Mouse (Mus musculus) hindbrain, embryonic 13.5 days (tissue): ENCODE results near the gene Arhgdia. TPM values are rescaled to one million over a fixed set of nuclear protein-coding genes. Genes with fewer than 3 reads are reported as not detected.
A peak's percentile ranks its signal among the peaks of the same experiment; 100 is the strongest.

Experiments
- ATAC-seq: fragments of 200-750 bp; cut with Nextera tagmentation; 2 replicates; pipeline ENCODE4 v1.8.0; 2017; ENCODE audit warnings: moderate TSS enrichment; ENCODE audit not compliant: low FRiP score
- H3K27ac ChIP-seq: fragments of 300-500 bp; sonication (generic); 2 replicates; pipeline ENCODE4 v1.5.1; 2015; ENCODE audit warnings: inconsistent platforms, mild to moderate bottlenecking, moderate library complexity
- H3K27me3 ChIP-seq: fragments of 300-500 bp; sonication (generic); 2 replicates; pipeline ENCODE4 v1.6.1; 2015; ENCODE audit warnings: mild to moderate bottlenecking, inconsistent platforms
- H3K36me3 ChIP-seq: fragments of 300-500 bp; sonication (generic); 2 replicates; pipeline ENCODE4 v1.6.1; 2015; ENCODE audit warnings: mild to moderate bottlenecking, inconsistent platforms
- H3K4me1 ChIP-seq: fragments of 300-500 bp; sonication (generic); replicated peaks from 2 replicates; pipeline ENCODE4 v1.6.1; 2015; ENCODE audit warnings: inconsistent platforms
- H3K4me2 ChIP-seq: fragments of 300-500 bp; sonication (generic); 2 replicates; pipeline ENCODE4 v1.6.1; 2015; ENCODE audit warnings: inconsistent platforms, mild to moderate bottlenecking, moderate library complexity
- H3K4me3 ChIP-seq: fragments of 300-500 bp; sonication (generic); 2 replicates; pipeline ENCODE4 v1.5.1; 2015; ENCODE audit warnings: mild to moderate bottlenecking, inconsistent platforms
- H3K9ac ChIP-seq: fragments of 300-500 bp; sonication (generic); 2 replicates; pipeline ENCODE4 v1.6.1; 2015; ENCODE audit warnings: mild to moderate bottlenecking, inconsistent platforms
- H3K9me3 ChIP-seq: fragments of 300-500 bp; sonication (generic); 2 replicates; pipeline ENCODE4 v1.6.1; 2016; ENCODE audit warnings: inconsistent platforms
- WGBS: fragments of 180-500 bp; shearing (Covaris S2); methylation state at CpG from one replicate; pipeline ENCODE4 v1.1.7; 2015; 5-methylcytosine and 5-hydroxymethylcytosine counted together
- polyA plus RNA-seq: library from polyadenylated mRNA; unstranded; fragments of >200 nt; fragmentation: Nextera tagmentation; extraction: Ambion mirVana; gene quantifications from 2 replicates; pipeline ENCODE4 v1.2.1, GENCODE M21; 2015

Arhgdia gene
- polyA plus RNA-seq, 1 experiment from 2014 or later: 471 TPM

GRCm38 (mm10) chr11:120622805-120623204 lies 41.4 kb upstream of the Arhgdia start:
- peaks cover 69% of the 10 kb centered on the region for H3K36me3 ChIP-seq

GRCm38 (mm10) chr11:120620195-120620594 lies 38.8 kb upstream of the Arhgdia start:
- Histone ChIP-seq H3K36me3 (peaks cover 55% of the 10 kb centered on the region), H3K27me3 (no peaks in the 10 kb centered on the region), H3K9me3 (no peaks in the 10 kb centered on the region), H3K4me3 (no peak overlapping the region), H3K4me1 (peaks cover 40% of the 10 kb centered on the region), H3K9ac (0 out of 2 replicates have a peak overlapping the region, but pooled peaks have one; percentile 13), H3K4me2 (no peak overlapping the region), H3K27ac (no peak overlapping the region)
- ATAC-seq: no peak
- WGBS: 92% methylated on average over 14 of the region's 14 CpGs

More at GRCm38 (mm10) chr11:120622805-120623204, 41.4 kb upstream of the Arhgdia start:
- no peak for ATAC-seq
- no peak overlapping the region; the same call in 1 of the 2 replicates for H3K4me3 ChIP-seq
- no peaks in the 10 kb centered on the region for H3K9me3 ChIP-seq
- 88% methylated on average over 6 of the region's 6 CpGs for WGBS
- H3K4me1 ChIP-seq: peaks cover 26% of the 10 kb centered on the region
- no peak overlapping the region for H3K9ac ChIP-seq
- no peak overlapping the region for H3K27ac ChIP-seq
- no peaks in the 10 kb centered on the region for H3K27me3 ChIP-seq
- H3K4me2 ChIP-seq: no peak overlapping the region

- H3K4me1 ChIP-seq: peaks cover 34% of the 10 kb centered on the region
- WGBS: 93% methylated on average over 25 of the region's 25 CpGs
- peaks cover 64% of the 10 kb centered on the region for H3K36me3 ChIP-seq
- H3K9me3 ChIP-seq: no peaks in the 10 kb centered on the region
- no peak overlapping the region for H3K4me2 ChIP-seq
- H3K9ac ChIP-seq: no peak overlapping the region
- H3K27me3 ChIP-seq: no peaks in the 10 kb centered on the region
- no peak overlapping the region for H3K4me3 ChIP-seq
- H3K27ac ChIP-seq: peak overlapping the region; percentile 52
- no peak for ATAC-seq
Observed at GRCm38 (mm10) chr11:120618619-120619535, 37.5 kb upstream of the Arhgdia start.

- H3K9ac ChIP-seq: peak within 1 kb of the TSS; percentile 91
Observed at GRCm38 (mm10) chr11:120617519-120618112, 36.2 kb upstream of the Arhgdia start, which contains the start of gene Pcyt2. Gene Pcyt2, minus strand, starts transcription at chr11:120617936.

GRCm38 (mm10) chr11:120616617-120617294 lies 35.3 kb upstream of the Arhgdia start:
- peaks cover 70% of the 10 kb centered on the region for H3K36me3 ChIP-seq
- H3K9me3 ChIP-seq: no peaks in the 10 kb centered on the region
- peak overlapping the region; percentile 91 for H3K27ac ChIP-seq
- no peaks in the 10 kb centered on the region for H3K27me3 ChIP-seq
- peak overlapping the region; percentile 91 for H3K9ac ChIP-seq
- peak overlapping the region; percentile 88 for H3K4me2 ChIP-seq
- peak overlapping the region; percentile 84 for H3K4me3 ChIP-seq
- 45% methylated on average over 4 of the region's 4 CpGs for WGBS
- no peak for ATAC-seq
- peaks cover 30% of the 10 kb centered on the region for H3K4me1 ChIP-seq

More at GRCm38 (mm10) chr11:120617519-120618112, 36.2 kb upstream of the Arhgdia start, which contains the start of gene Pcyt2:
- peak within 1 kb of the TSS; percentile 88 for H3K4me2 ChIP-seq
- H3K36me3 ChIP-seq: peaks cover 68% of the 10 kb centered on the region
- H3K4me1 ChIP-seq: peaks cover 30% of the 10 kb centered on the region
- WGBS: under 1% methylated on average over 56 of the region's 56 CpGs
- H3K4me3 ChIP-seq: peak within 1 kb of the TSS; percentile 84
- H3K27me3 ChIP-seq: no peaks in the 10 kb centered on the region
- peak within 1 kb of the TSS; percentile 91 for H3K27ac ChIP-seq
- H3K9me3 ChIP-seq: no peaks in the 10 kb centered on the region
- ATAC-seq: peak; percentile 95

- H3K9ac ChIP-seq: peak overlapping the region; percentile 51; the same call in 1 of the 2 replicates
- H3K4me2 ChIP-seq: peak overlapping the region; percentile 17; the same call in 1 of the 2 replicates
- H3K27me3 ChIP-seq: no peaks in the 10 kb centered on the region
- no peak overlapping the region; the same call in 1 of the 2 replicates for H3K4me3 ChIP-seq
- no peaks in the 10 kb centered on the region for H3K9me3 ChIP-seq
- no peak for ATAC-seq
- H3K4me1 ChIP-seq: peaks cover 30% of the 10 kb centered on the region
- 93% methylated on average over 11 of the region's 11 CpGs for WGBS
- H3K36me3 ChIP-seq: peaks cover 70% of the 10 kb centered on the region
- no peak overlapping the region for H3K27ac ChIP-seq
Observed at GRCm38 (mm10) chr11:120615606-120616203, 34.3 kb upstream of the Arhgdia start.

GRCm38 (mm10) chr11:120615167-120615566 lies 33.7 kb upstream of the Arhgdia start:
- H3K9me3 ChIP-seq: no peaks in the 10 kb centered on the region

GRCm38 (mm10) chr11:120613976-120614375 lies 32.6 kb upstream of the Arhgdia start:
- Histone ChIP-seq H3K9me3 (no peaks in the 10 kb centered on the region), H3K27ac (no peak overlapping the region), H3K4me2 (no peak overlapping the region), H3K9ac (peak overlapping the region; percentile 10; the same call in 1 of the 2 replicates), H3K36me3 (peaks cover 69% of the 10 kb centered on the region), H3K4me1 (peaks cover 35% of the 10 kb centered on the region), H3K4me3 (no peak overlapping the region), H3K27me3 (peaks cover 10% of the 10 kb centered on the region)
- WGBS: 72% methylated on average over 8 of the region's 8 CpGs
- ATAC-seq: no peak

More at GRCm38 (mm10) chr11:120615167-120615566, 33.7 kb upstream of the Arhgdia start:
- Histone ChIP-seq H3K4me1 (peaks cover 30% of the 10 kb centered on the region), H3K27ac (no peak overlapping the region), H3K4me3 (no peak overlapping the region; the same call in 1 of the 2 replicates), H3K4me2 (no peak overlapping the region), H3K27me3 (no peaks in the 10 kb centered on the region), H3K36me3 (peaks cover 70% of the 10 kb centered on the region), H3K9ac (peak overlapping the region; percentile 24; the same call in 1 of the 2 replicates)
- WGBS: 94% methylated on average over 6 of the region's 6 CpGs
- ATAC-seq: no peak

GRCm38 (mm10) chr11:120613481-120613972 lies 32.1 kb upstream of the Arhgdia start:
- H3K4me3 ChIP-seq: no peak overlapping the region
- peaks cover 64% of the 10 kb centered on the region for H3K36me3 ChIP-seq
- H3K27ac ChIP-seq: no peak overlapping the region
- ATAC-seq: no peak
- no peaks in the 10 kb centered on the region for H3K9me3 ChIP-seq
- peaks cover 14% of the 10 kb centered on the region for H3K27me3 ChIP-seq
- peak overlapping the region; percentile 10; the same call in 1 of the 2 replicates for H3K9ac ChIP-seq
- H3K4me1 ChIP-seq: peaks cover 39% of the 10 kb centered on the region
- 85% methylated on average over 10 of the region's 10 CpGs for WGBS
- H3K4me2 ChIP-seq: no peak overlapping the region

GRCm38 (mm10) chr11:120612763-120613162 lies 31.3 kb upstream of the Arhgdia start:
- Histone ChIP-seq H3K4me3 (no peak overlapping the region), H3K27ac (no peak overlapping the region), H3K9me3 (no peaks in the 10 kb centered on the region), H3K27me3 (peaks cover 22% of the 10 kb centered on the region), H3K36me3 (peaks cover 58% of the 10 kb centered on the region), H3K9ac (no peak overlapping the region), H3K4me2 (no peak overlapping the region), H3K4me1 (peaks cover 43% of the 10 kb centered on the region)
- ATAC-seq: no peak
- WGBS: 33% methylated on average over 6 of the region's 6 CpGs

- Histone ChIP-seq H3K4me1 (peaks cover 27% of the 10 kb centered on the region), H3K4me2 (no peak overlapping the region), H3K36me3 (peaks cover 74% of the 10 kb centered on the region), H3K9me3 (no peaks in the 10 kb centered on the region), H3K27me3 (peaks cover 32% of the 10 kb centered on the region), H3K9ac (0 out of 2 replicates have a peak overlapping the region, but pooled peaks have one; percentile 2), H3K4me3 (no peak overlapping the region), H3K27ac (no peak overlapping the region)
- 81% methylated on average over 9 of the region's 9 CpGs for WGBS
- ATAC-seq: no peak
Observed at GRCm38 (mm10) chr11:120610477-120611046, 29.1 kb upstream of the Arhgdia start.
